ENCODE assay signal across 25 mouse cellular contexts in genomic region chr6:33913072-33913471, GRCm38 (mm10).
DNase-seq lines count a peak whose midpoint lies in the region; ATAC-seq lines count a peak whose summit lies in the region.
"Had no signal": no experiment of that assay in that cellular context is flagged by ENCODE, and none has a peak within 500 bp of the region (broad histone marks: within the 10 kb centered on the region; RNA-seq: fewer than 3 reads in every experiment).

No protein-coding gene starts in this region.

- no peak overlapping the region for H3K4me3 ChIP-seq in heart, embryonic 13.5 days
- H3K4me3 ChIP-seq in hindbrain, embryonic 14.5 days (replicated peaks; ENCODE audit: low read length), result no peak overlapping the region
- H3K4me3 ChIP-seq in hindbrain, embryonic 10.5 days, result no peak overlapping the region
- H3K4me3 ChIP-seq: embryonic facial prominence, embryonic 12.5 days; kidney, embryonic 15.5 days; liver, embryonic 13.5 days; midbrain, embryonic 12.5 days had no signal

- WGBS in heart, embryonic 13.5 days, result 49% methylated on average over 5 of the region's 5 CpGs
- WGBS in hindbrain, embryonic 14.5 days, result 63% methylated on average over 5 of the region's 5 CpGs
- WGBS in hindbrain, embryonic 10.5 days, result 80% methylated on average over 5 of the region's 5 CpGs

- no peak overlapping the region for H3K9ac ChIP-seq in heart, embryonic 13.5 days
- no peak overlapping the region for H3K9ac ChIP-seq in hindbrain, embryonic 14.5 days
- H3K9ac ChIP-seq: embryonic facial prominence, embryonic 12.5 days; kidney, embryonic 15.5 days; liver, embryonic 13.5 days had no signal

- H3K4me2 ChIP-seq in heart, embryonic 13.5 days, result no peak overlapping the region; the same call in 1 of the 2 replicates
- H3K4me2 ChIP-seq in hindbrain, embryonic 14.5 days (replicated peaks), result no peak overlapping the region
- H3K4me2 ChIP-seq: embryonic facial prominence, embryonic 12.5 days; kidney, embryonic 15.5 days; liver, embryonic 13.5 days; midbrain, embryonic 12.5 days had no signal

- peaks cover 24% of the 10 kb centered on the region for H3K4me1 ChIP-seq in heart, embryonic 13.5 days
- peaks cover 8% of the 10 kb centered on the region for H3K4me1 ChIP-seq in hindbrain, embryonic 14.5 days (replicated peaks; ENCODE audit: control insufficient read depth, insufficient read depth, low read length)
- no peaks in the 10 kb centered on the region for H3K4me1 ChIP-seq in hindbrain, embryonic 10.5 days (replicated peaks)
- H3K4me1 ChIP-seq: embryonic facial prominence, embryonic 12.5 days; kidney, embryonic 15.5 days; liver, embryonic 13.5 days had no signal

- no peaks in the 10 kb centered on the region for H3K27me3 ChIP-seq in heart, embryonic 13.5 days (replicated peaks)
- no peaks in the 10 kb centered on the region for H3K27me3 ChIP-seq in hindbrain, embryonic 14.5 days (ENCODE audit: control insufficient read depth, insufficient read depth, low read length)
- H3K27me3 ChIP-seq in hindbrain, embryonic 10.5 days (ENCODE audit: insufficient read depth, poor library complexity, severe bottlenecking), result no peaks in the 10 kb centered on the region
- H3K27me3 ChIP-seq: embryonic facial prominence, embryonic 12.5 days; kidney, embryonic 15.5 days; liver, embryonic 13.5 days; midbrain, embryonic 12.5 days had no signal

- H3K9me3 ChIP-seq in heart, embryonic 13.5 days, result no peaks in the 10 kb centered on the region
- no peaks in the 10 kb centered on the region for H3K9me3 ChIP-seq in hindbrain, embryonic 14.5 days (ENCODE audit: control insufficient read depth, low read length)
- H3K9me3 ChIP-seq in hindbrain, embryonic 10.5 days, result no peaks in the 10 kb centered on the region
- H3K9me3 ChIP-seq: embryonic facial prominence, embryonic 12.5 days; kidney, embryonic 15.5 days; liver, embryonic 13.5 days; midbrain, embryonic 12.5 days had no signal

- ATAC-seq in heart, embryonic 13.5 days (ENCODE audit: extremely low read depth, insufficient number of reproducible peaks, low FRiP score, low TSS enrichment), result no peak
- ATAC-seq in hindbrain, embryonic 14.5 days (ENCODE audit: low FRiP score), result no peak
- ATAC-seq: activated CD4-positive, CD25-positive, alpha-beta regulatory T cell, adult 4 months had no signal

- peak overlapping the region; percentile 84 for H3K27ac ChIP-seq in heart, embryonic 13.5 days (replicated peaks)
- H3K27ac ChIP-seq in hindbrain, embryonic 14.5 days, result peak overlapping the region; percentile 68; the same call in 1 of the 2 replicates
- no peak overlapping the region for H3K27ac ChIP-seq in hindbrain, embryonic 10.5 days
- H3K27ac ChIP-seq: embryonic facial prominence, embryonic 12.5 days; kidney, embryonic 15.5 days; liver, embryonic 13.5 days; stomach, postnatal 0 days had no signal

- no peaks in the 10 kb centered on the region for H3K36me3 ChIP-seq in heart, embryonic 13.5 days
- no peaks in the 10 kb centered on the region for H3K36me3 ChIP-seq in hindbrain, embryonic 14.5 days (replicated peaks; ENCODE audit: control insufficient read depth, insufficient read depth)
- no peaks in the 10 kb centered on the region for H3K36me3 ChIP-seq in hindbrain, embryonic 10.5 days
- H3K36me3 ChIP-seq: embryonic facial prominence, embryonic 12.5 days; kidney, embryonic 15.5 days; liver, embryonic 13.5 days; midbrain, embryonic 12.5 days had no signal

- no peak for DNase-seq in heart, adult 18-20 months
- DNase-seq in hindbrain, embryonic 14.5 days (ENCODE audit: low spot score), result no peak
- DNase-seq in hindbrain, embryonic 10.5 days (ENCODE audit: low spot score), result no peak
- peak; percentile 15 for DNase-seq in retina, postnatal 1 day
- no peak for DNase-seq in retina, embryonic 14.5 days (ENCODE audit: low spot score)
- DNase-seq in right cerebral cortex, postnatal 10 days (ENCODE audit: low spot score in 2 of 2), result no peak
- DNase-seq: adrenal gland, adult 8-10 months; cerebellum, adult 2 months; cerebellum, postnatal 25 days; gastrocnemius, postnatal 36 days; heart, postnatal 14 days; kidney, adult 11 months; kidney, postnatal 36 days; layer of hippocampus, adult 9-11 months; liver, embryonic 13.5 days; lung, adult 2 months; lung, postnatal 14 days; thymus, adult 2 months; thymus, postnatal 4 days had no signal
